Mouse (Mus musculus) layer of hippocampus, adult 11-12 months (tissue): ENCODE results near the gene Abi2.
"Not testable (repeated sequence)": the region's sequence is repeated elsewhere in the genome, so short reads cannot be mapped to it uniquely, and the experiment has no call there.

Experiments
- DNase-seq: peaks from one replicate; pipeline ENCODE4 v3.0.0; 2022; ENCODE audit warnings: low spot score

Gene Abi2

GRCm38 (mm10) chr1:60409168-60409828 is at the start of gene Abi2:
Gene Abi2, plus strand, starts transcription at chr1:60409619.
- DNase-seq: peak; percentile 90

- no peak for DNase-seq
Measured at GRCm38 (mm10) chr1:60361626-60362025, 47.8 kb upstream of the Abi2 start.

GRCm38 (mm10) chr1:60376556-60376955 is 32.9 kb upstream of the Abi2 start:
- no peak for DNase-seq

- DNase-seq: no peak
Measured at GRCm38 (mm10) chr1:60381910-60382309, 27.5 kb upstream of the Abi2 start.

GRCm38 (mm10) chr1:60404848-60405247 is 4.6 kb upstream of the Abi2 start:
- DNase-seq: no peak

- DNase-seq: no peak
Measured at GRCm38 (mm10) chr1:60408501-60409167, 785 bp upstream of the Abi2 start.

- DNase-seq: peak; percentile 53
Measured at GRCm38 (mm10) chr1:60409928-60410817, 754 bp downstream of the Abi2 start.

- no peak for DNase-seq
Measured at GRCm38 (mm10) chr1:60416724-60417123, 7.3 kb downstream of the Abi2 start.

- DNase-seq: no peak
Measured at GRCm38 (mm10) chr1:60423882-60424281, 14.5 kb downstream of the Abi2 start.

- no peak for DNase-seq
Measured at GRCm38 (mm10) chr1:60428341-60428740, 18.9 kb downstream of the Abi2 start.

- no peak for DNase-seq
Measured at GRCm38 (mm10) chr1:60428932-60429331, 19.5 kb downstream of the Abi2 start.

GRCm38 (mm10) chr1:60431531-60431930 is 22.1 kb downstream of the Abi2 start:
- DNase-seq: no peak

- DNase-seq: no peak
Measured at GRCm38 (mm10) chr1:60432497-60432896, 23.1 kb downstream of the Abi2 start.

- not testable (repeated sequence) for DNase-seq
Measured at GRCm38 (mm10) chr1:60441438-60441837, 32.0 kb downstream of the Abi2 start.

GRCm38 (mm10) chr1:60447067-60447466 is 37.6 kb downstream of the Abi2 start:
- no peak for DNase-seq

- no peak for DNase-seq
Measured at GRCm38 (mm10) chr1:60449896-60450295, 40.5 kb downstream of the Abi2 start.

- no peak for DNase-seq
Measured at GRCm38 (mm10) chr1:60460623-60461022, 51.2 kb downstream of the Abi2 start.

GRCm38 (mm10) chr1:60469491-60469890 is 60.1 kb downstream of the Abi2 start:
- no peak for DNase-seq

- no peak for DNase-seq
Measured at GRCm38 (mm10) chr1:60470541-60470940, 61.1 kb downstream of the Abi2 start.

- DNase-seq: no peak
Measured at GRCm38 (mm10) chr1:60481561-60481960, 72.1 kb downstream of the Abi2 start.

- DNase-seq: no peak
Measured at GRCm38 (mm10) chr1:60482881-60483280, 73.5 kb downstream of the Abi2 start.

GRCm38 (mm10) chr1:60485649-60486048 is 76.2 kb downstream of the Abi2 start:
- DNase-seq: no peak

GRCm38 (mm10) chr1:60488635-60489034 is 79.2 kb downstream of the Abi2 start:
- no peak for DNase-seq
